Mouse (Mus musculus) c-Kit-positive CD71-positive TER-119-negative erythroid progenitor cells, embryonic 14.5 days (primary cell): Measurements from ENCODE around the gene Gm13697.

Experiments used
- DNase-seq: peaks from one replicate; pipeline ENCODE4 v3.0.0-alpha.2; 2013; ENCODE audit warnings: low read depth

Gene Gm13697

GRCm38 (mm10) chr2:84035997-84036396 is 51.5 kb downstream of the Gm13697 start:
- no peak for DNase-seq
